Mouse (Mus musculus) liver, embryonic 15.5 days (tissue): ENCODE data around the gene Csnk1g2. TPM values are rescaled to one million over a fixed set of nuclear protein-coding genes. Genes with fewer than 3 reads are reported as not detected.
A peak's percentile ranks its signal among the peaks of the same experiment; 100 is the strongest.

ENCODE experiments used
- ATAC-seq: fragments of 200-750 bp; cut with Nextera tagmentation; 2 replicates; pipeline ENCODE4 v1.8.0; 2017; ENCODE audit warnings: moderate number of reproducible peaks, mild to moderate bottlenecking, moderate library complexity; ENCODE audit not compliant: insufficient read depth
- H3K27ac ChIP-seq: fragments of 300-500 bp; sonication (generic); replicated peaks from 2 replicates; pipeline ENCODE4 v1.5.1; 2015; ENCODE audit warnings: mild to moderate bottlenecking, inconsistent platforms
- H3K27me3 ChIP-seq: fragments of 300-500 bp; sonication (generic); 2 replicates; pipeline ENCODE4 v1.6.1; 2015; ENCODE audit warnings: mild to moderate bottlenecking, inconsistent platforms
- H3K36me3 ChIP-seq: fragments of 300-500 bp; sonication (generic); replicated peaks from 2 replicates; pipeline ENCODE4 v1.6.1; 2015; ENCODE audit warnings: moderate library complexity, mild to moderate bottlenecking, inconsistent platforms
- H3K4me1 ChIP-seq: fragments of 300-500 bp; sonication (generic); replicated peaks from 2 replicates; pipeline ENCODE4 v1.6.1; 2015; ENCODE audit warnings: inconsistent platforms
- H3K4me2 ChIP-seq: fragments of 300-500 bp; sonication (generic); 2 replicates; pipeline ENCODE4 v1.6.1; 2015; ENCODE audit warnings: moderate library complexity, mild to moderate bottlenecking, inconsistent platforms
- H3K4me3 ChIP-seq: fragments of 300-500 bp; sonication (generic); replicated peaks from 2 replicates; pipeline ENCODE4 v1.5.1; 2015; ENCODE audit warnings: mild to moderate bottlenecking, inconsistent platforms
- H3K9ac ChIP-seq: fragments of 300-500 bp; sonication (generic); 2 replicates; pipeline ENCODE4 v1.6.1; 2015; ENCODE audit warnings: moderate library complexity, mild to moderate bottlenecking, inconsistent platforms
- H3K9me3 ChIP-seq: fragments of 300-500 bp; sonication (generic); replicated peaks from 2 replicates; pipeline ENCODE4 v1.6.1; 2016; ENCODE audit warnings: inconsistent platforms
- WGBS: fragments of 180-500 bp; shearing (Covaris S2); methylation state at CpG from one replicate; pipeline ENCODE4 v1.1.7; 2015; ENCODE audit warnings: mixed read lengths; ENCODE audit not compliant: insufficient replicate concordance; 5-methylcytosine and 5-hydroxymethylcytosine counted together
- polyA plus RNA-seq: library from polyadenylated mRNA; unstranded; fragments of >200 nt; fragmentation: Nextera tagmentation; extraction: Ambion mirVana; gene quantifications from 2 replicates; pipeline ENCODE4 v1.2.1, GENCODE M21; 2015

Csnk1g2 gene
- polyA plus RNA-seq, 1 experiment from 2014 or later = 49.7 TPM

GRCm38 (mm10) chr10:80668614-80669013 lies 46.0 kb downstream of the Csnk1g2 start:
- peaks cover 86% of the 10 kb centered on the region for H3K36me3 ChIP-seq
- 72% methylated on average over 11 of the region's 11 CpGs for WGBS
- H3K9me3 ChIP-seq = no peaks in the 10 kb centered on the region
- no peak overlapping the region for H3K4me3 ChIP-seq
- H3K4me2 ChIP-seq = no peak overlapping the region
- H3K9ac ChIP-seq = no peak overlapping the region
- peaks cover 79% of the 10 kb centered on the region for H3K4me1 ChIP-seq
- H3K27ac ChIP-seq = no peak overlapping the region
- ATAC-seq = no peak
- no peaks in the 10 kb centered on the region for H3K27me3 ChIP-seq

GRCm38 (mm10) chr10:80669018-80669417 lies 46.4 kb downstream of the Csnk1g2 start:
- Histone ChIP-seq H3K4me1 (peaks cover 79% of the 10 kb centered on the region), H3K36me3 (peaks cover 90% of the 10 kb centered on the region), H3K27me3 (no peaks in the 10 kb centered on the region), H3K9ac (no peak overlapping the region), H3K9me3 (no peaks in the 10 kb centered on the region), H3K4me3 (no peak overlapping the region), H3K27ac (no peak overlapping the region), H3K4me2 (no peak overlapping the region)
- no peak for ATAC-seq
- 83% methylated on average over 12 of the region's 12 CpGs for WGBS

- Histone ChIP-seq H3K27me3 (no peaks in the 10 kb centered on the region), H3K27ac (no peak overlapping the region), H3K36me3 (peaks cover 95% of the 10 kb centered on the region), H3K4me2 (no peak overlapping the region), H3K4me3 (no peak overlapping the region), H3K9ac (no peak overlapping the region), H3K9me3 (no peaks in the 10 kb centered on the region), H3K4me1 (peaks cover 79% of the 10 kb centered on the region)
- WGBS = 91% methylated on average over 7 of the region's 7 CpGs
- no peak for ATAC-seq
Observed at GRCm38 (mm10) chr10:80669737-80670485, 47.3 kb downstream of the Csnk1g2 start.

- WGBS = 82% methylated on average over 2 of the region's 2 CpGs
- no peak overlapping the region for H3K4me3 ChIP-seq
- no peaks in the 10 kb centered on the region for H3K27me3 ChIP-seq
- no peak for ATAC-seq
- H3K4me2 ChIP-seq = no peak overlapping the region
- H3K9me3 ChIP-seq = no peaks in the 10 kb centered on the region
- H3K27ac ChIP-seq = no peak overlapping the region
- H3K4me1 ChIP-seq = peaks cover 79% of the 10 kb centered on the region
- peaks cover 89% of the 10 kb centered on the region for H3K36me3 ChIP-seq
- H3K9ac ChIP-seq = no peak overlapping the region
Observed at GRCm38 (mm10) chr10:80670531-80670930, 47.9 kb downstream of the Csnk1g2 start.

- 85% methylated on average over 4 of the region's 4 CpGs for WGBS
- no peak overlapping the region for H3K4me3 ChIP-seq
- H3K4me2 ChIP-seq = no peak overlapping the region
- no peak overlapping the region for H3K9ac ChIP-seq
- no peaks in the 10 kb centered on the region for H3K9me3 ChIP-seq
- H3K36me3 ChIP-seq = peaks cover 82% of the 10 kb centered on the region
- no peak overlapping the region for H3K27ac ChIP-seq
- no peak for ATAC-seq
- H3K4me1 ChIP-seq = peaks cover 72% of the 10 kb centered on the region
- no peaks in the 10 kb centered on the region for H3K27me3 ChIP-seq
Observed at GRCm38 (mm10) chr10:80671251-80671650, 48.6 kb downstream of the Csnk1g2 start.

GRCm38 (mm10) chr10:80671936-80672690 lies 49.5 kb downstream of the Csnk1g2 start:
- H3K27ac ChIP-seq = 0 out of 2 replicates have a peak overlapping the region, but pooled peaks have one; percentile 19
- no peak for ATAC-seq
- peak overlapping the region; percentile 97; the same call in 1 of the 2 replicates for H3K4me2 ChIP-seq
- H3K36me3 ChIP-seq = peaks cover 73% of the 10 kb centered on the region
- H3K9ac ChIP-seq = 0 out of 2 replicates have a peak overlapping the region, but pooled peaks have one; percentile 0
- peaks cover 69% of the 10 kb centered on the region for H3K4me1 ChIP-seq
- H3K9me3 ChIP-seq = no peaks in the 10 kb centered on the region
- H3K27me3 ChIP-seq = no peaks in the 10 kb centered on the region
- 76% methylated on average over 11 of the region's 11 CpGs for WGBS
- H3K4me3 ChIP-seq = no peak overlapping the region

GRCm38 (mm10) chr10:80673690-80674089 lies 51.1 kb downstream of the Csnk1g2 start:
- Histone ChIP-seq H3K27me3 (no peaks in the 10 kb centered on the region), H3K9me3 (no peaks in the 10 kb centered on the region), H3K36me3 (peaks cover 57% of the 10 kb centered on the region), H3K9ac (peak overlapping the region; percentile 98), H3K4me3 (peak overlapping the region; percentile 90), H3K27ac (peak overlapping the region; percentile 100), H3K4me1 (peaks cover 74% of the 10 kb centered on the region), H3K4me2 (peak overlapping the region; percentile 97)
- ATAC-seq = no peak
- whole genome bisulfite sequencing = 61% methylated on average over 3 of the region's 3 CpGs

GRCm38 (mm10) chr10:80674161-80674711 lies 51.6 kb downstream of the Csnk1g2 start:
- Histone ChIP-seq H3K27me3 (no peaks in the 10 kb centered on the region), H3K4me2 (peak overlapping the region; percentile 97), H3K4me3 (peak overlapping the region; percentile 90), H3K4me1 (peaks cover 74% of the 10 kb centered on the region), H3K36me3 (peaks cover 52% of the 10 kb centered on the region), H3K27ac (peak overlapping the region; percentile 100), H3K9ac (peak overlapping the region; percentile 98), H3K9me3 (no peaks in the 10 kb centered on the region)
- WGBS = 49% methylated on average over 5 of the region's 5 CpGs
- ATAC-seq = no peak

- Histone ChIP-seq H3K36me3 (peaks cover 45% of the 10 kb centered on the region), H3K4me3 (peak overlapping the region; percentile 90), H3K27me3 (no peaks in the 10 kb centered on the region), H3K9me3 (no peaks in the 10 kb centered on the region), H3K9ac (peak overlapping the region; percentile 98), H3K4me2 (peak overlapping the region; percentile 97), H3K4me1 (peaks cover 79% of the 10 kb centered on the region), H3K27ac (peak overlapping the region; percentile 100)
- 14% methylated on average over 6 of the region's 6 CpGs for WGBS
- ATAC-seq = no peak
Observed at GRCm38 (mm10) chr10:80674851-80675404, 52.3 kb downstream of the Csnk1g2 start.

GRCm38 (mm10) chr10:80675405-80676197 lies 53.0 kb downstream of the Csnk1g2 start:
- ATAC-seq = no peak
- Histone ChIP-seq H3K9ac (peak overlapping the region; percentile 98), H3K4me3 (peak overlapping the region; percentile 90), H3K4me1 (peaks cover 85% of the 10 kb centered on the region), H3K27ac (peak overlapping the region; percentile 100), H3K9me3 (no peaks in the 10 kb centered on the region), H3K36me3 (peaks cover 38% of the 10 kb centered on the region), H3K4me2 (peak overlapping the region; percentile 97), H3K27me3 (no peaks in the 10 kb centered on the region)
- 0% methylated on average over 49 of the region's 54 CpGs for WGBS
